Comparison of ENCODE assay signal across 8 mouse cellular contexts in the genomic region with DNA sequence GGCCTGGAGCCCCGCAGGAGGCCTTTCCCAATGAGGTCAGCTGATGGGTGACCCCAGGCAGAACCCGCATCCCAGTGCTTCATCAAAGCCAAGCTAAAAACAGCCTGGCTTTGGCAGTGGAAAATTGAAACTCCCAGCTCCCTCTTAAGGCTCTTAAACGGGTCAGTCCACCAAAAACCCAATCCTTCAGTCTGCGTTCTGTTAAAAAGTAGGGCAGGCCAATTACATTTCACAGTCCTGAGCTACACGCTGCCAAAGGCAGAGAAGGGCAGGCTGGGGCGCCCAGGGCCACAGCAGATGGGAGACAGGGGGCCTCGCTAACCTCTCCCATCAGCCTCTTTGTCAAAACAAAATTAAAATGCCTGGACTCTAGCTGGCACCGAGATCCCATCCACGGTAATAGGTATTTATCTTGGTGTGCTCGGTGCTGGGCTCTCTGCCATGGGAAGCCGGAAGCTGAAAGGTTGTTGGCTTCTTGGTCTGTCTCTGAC.
DNase-seq lines count a peak whose midpoint lies in the region; ATAC-seq lines count a peak whose summit lies in the region.

No protein-coding gene starts in this region.

- no peak overlapping the region for H3K4me2 ChIP-seq in forebrain, embryonic 15.5 days (replicated peaks)
- H3K4me2 ChIP-seq in forebrain, embryonic 12.5 days, result no peak overlapping the region
- H3K4me2 ChIP-seq in liver, embryonic 12.5 days, result no peak overlapping the region

- peaks cover 14% of the 10 kb centered on the region for H3K4me1 ChIP-seq in forebrain, embryonic 15.5 days
- H3K4me1 ChIP-seq in forebrain, embryonic 12.5 days, result peaks cover 7% of the 10 kb centered on the region
- no peaks in the 10 kb centered on the region for H3K4me1 ChIP-seq in liver, embryonic 12.5 days

- DNase-seq in lung, postnatal 36 days, result peak; percentile 8
- DNase-seq in lung, postnatal 25 days (ENCODE audit: low spot score), result no peak
- DNase-seq in heart, postnatal 25 days (ENCODE audit: low spot score), result peak; percentile 5
- peak; percentile 40 for DNase-seq in retina, embryonic 14.5 days (ENCODE audit: low spot score)
- DNase-seq in adipocyte (ENCODE audit: low spot score), result no peak

- no peak for ATAC-seq in forebrain, embryonic 15.5 days (replicated peaks)
- ATAC-seq in forebrain, embryonic 12.5 days (ENCODE audit: low FRiP score), result no peak
- ATAC-seq in liver, embryonic 12.5 days, result no peak

- H3K27ac ChIP-seq in forebrain, embryonic 15.5 days (replicated peaks), result peak overlapping the region; percentile 53
- H3K27ac ChIP-seq in forebrain, embryonic 12.5 days, result no peak overlapping the region
- no peak overlapping the region for H3K27ac ChIP-seq in liver, embryonic 12.5 days

- 27% methylated on average over 11 of the region's 11 CpGs for WGBS in forebrain, embryonic 15.5 days
- 62% methylated on average over 11 of the region's 11 CpGs for WGBS in forebrain, embryonic 12.5 days
- WGBS in liver, embryonic 12.5 days (ENCODE audit: insufficient replicate concordance), result 64% methylated on average over 11 of the region's 11 CpGs

- H3K4me3 ChIP-seq in forebrain, embryonic 15.5 days, result no peak overlapping the region
- no peak overlapping the region for H3K4me3 ChIP-seq in forebrain, embryonic 12.5 days (replicated peaks)
- H3K4me3 ChIP-seq in liver, embryonic 12.5 days, result no peak overlapping the region

- H3K9ac ChIP-seq in forebrain, embryonic 15.5 days (replicated peaks), result no peak overlapping the region
- H3K9ac ChIP-seq in forebrain, embryonic 12.5 days, result no peak overlapping the region
- H3K9ac ChIP-seq in liver, embryonic 12.5 days, result no peak overlapping the region

- intact Hi-C loops in heart, postnatal 25 days (cut with DNase I), result no loop called here

- no peaks in the 10 kb centered on the region for H3K27me3 ChIP-seq in forebrain, embryonic 15.5 days
- H3K27me3 ChIP-seq in forebrain, embryonic 12.5 days, result peaks cover 7% of the 10 kb centered on the region; the same call in 1 of the 2 replicates
- H3K27me3 ChIP-seq in liver, embryonic 12.5 days (replicated peaks), result no peaks in the 10 kb centered on the region

- H3K36me3 ChIP-seq in forebrain, embryonic 15.5 days, result no peaks in the 10 kb centered on the region
- no peaks in the 10 kb centered on the region for H3K36me3 ChIP-seq in forebrain, embryonic 12.5 days (replicated peaks)
- H3K36me3 ChIP-seq in liver, embryonic 12.5 days, result no peaks in the 10 kb centered on the region

- no peaks in the 10 kb centered on the region for H3K9me3 ChIP-seq in forebrain, embryonic 15.5 days
- no peaks in the 10 kb centered on the region for H3K9me3 ChIP-seq in forebrain, embryonic 12.5 days
- H3K9me3 ChIP-seq in liver, embryonic 12.5 days (replicated peaks), result no peaks in the 10 kb centered on the region

Comparison
In these comparisons a context has a peak if more than half of its experiments do, and no peak if none do; other contexts are left out.
1. DNase-seq: peak in lung, postnatal 36 days (single experiment), heart, postnatal 25 days (single experiment) and retina, embryonic 14.5 days (single experiment); none in lung, postnatal 25 days (single experiment) and adipocyte (single experiment).